14 mouse cellular contexts compared by ENCODE assay signal in the genomic region with DNA sequence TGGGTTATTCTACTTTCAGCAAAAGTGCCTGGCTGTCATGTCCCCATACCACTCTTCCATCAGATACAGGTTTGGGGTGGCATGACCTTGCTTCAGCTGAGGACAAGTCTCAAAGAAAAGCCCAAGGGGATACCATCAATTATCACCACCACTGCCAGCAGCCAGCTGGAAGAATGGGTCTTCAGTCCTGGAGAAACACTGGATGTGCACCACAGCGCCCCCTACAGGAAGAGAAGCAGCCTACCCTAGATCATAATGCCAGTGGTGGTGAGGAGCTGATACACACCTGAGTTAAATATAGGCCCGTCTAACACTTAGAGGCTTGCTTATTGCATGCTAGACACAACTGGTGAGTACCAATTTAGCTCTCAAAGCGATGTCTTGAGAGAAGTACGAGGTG. TPM values are rescaled to one million over a fixed set of nuclear protein-coding genes. Genes with fewer than 3 reads are reported as not detected.
DNase-seq lines count a peak whose midpoint lies in the region; ATAC-seq and TF ChIP-seq lines count a peak whose summit lies in the region.
"Had no signal": no experiment of that assay in that cellular context is flagged by ENCODE, and none has a peak within 500 bp of the region (broad histone marks: within the 10 kb centered on the region; RNA-seq: fewer than 3 reads in every experiment).

No protein-coding gene starts in this region.

- H3K27me3 ChIP-seq in kidney, adult 2 months (replicated peaks; ENCODE audit: control insufficient read depth, insufficient read depth, low read length) = no peaks in the 10 kb centered on the region
- no peaks in the 10 kb centered on the region for H3K27me3 ChIP-seq in stomach, postnatal 0 days (ENCODE audit: control insufficient read depth, insufficient read depth, low read length)
- H3K27me3 ChIP-seq: limb, embryonic 15.5 days had no signal

- DNase-seq in kidney, adult 2 months = no peak
- no peak for DNase-seq in kidney, adult 9 months
- DNase-seq in thymus, postnatal 0 days (ENCODE audit: low spot score) = peak; percentile 18
- DNase-seq in thymus, adult 18-20 months = no peak
- peak; percentile 20 for DNase-seq in c-Kit-negative CD71-positive TER-119-positive erythroid progenitor cells, embryonic 14.5 days (ENCODE audit: low read depth, low spot score)
- no peak for DNase-seq in stomach, postnatal 0 days (ENCODE audit: low spot score)
- no peak for DNase-seq in cerebellum, postnatal 4 days (ENCODE audit: low spot score in 2 of 2)
- DNase-seq in urinary bladder, adult 18-20 months (ENCODE audit: low spot score in 2 of 2) = no peak
- DNase-seq: heart, postnatal 14 days; kidney, adult 18-20 months; layer of hippocampus, adult 9-11 months; spleen, adult 18-20 months had no signal

- no peaks in the 10 kb centered on the region for H3K4me1 ChIP-seq in kidney, adult 2 months (ENCODE audit: control insufficient read depth, insufficient read depth, low read length)
- H3K4me1 ChIP-seq in stomach, postnatal 0 days (replicated peaks; ENCODE audit: control insufficient read depth, insufficient read depth) = 0 out of 2 replicates have a peak, but pooled peaks cover 3% of the 10 kb centered on the region

- no peaks in the 10 kb centered on the region for H3K9me3 ChIP-seq in stomach, postnatal 0 days (ENCODE audit: control insufficient read depth, low read length)
- H3K9me3 ChIP-seq: limb, embryonic 15.5 days had no signal

- H3K27ac ChIP-seq in kidney, adult 2 months (ENCODE audit: insufficient read depth, low read depth, low read length) = no peak overlapping the region
- no peak overlapping the region for H3K27ac ChIP-seq in stomach, postnatal 0 days (replicated peaks)
- H3K27ac ChIP-seq: limb, embryonic 15.5 days had no signal

- 79% methylated on average over 4 of the region's 4 CpGs for WGBS in kidney, adult 2 months
- 66% methylated on average over 4 of the region's 4 CpGs for WGBS in stomach, postnatal 0 days

- no peaks in the 10 kb centered on the region for H3K36me3 ChIP-seq in kidney, adult 2 months (ENCODE audit: control insufficient read depth, insufficient read depth, low read length)
- H3K36me3 ChIP-seq in stomach, postnatal 0 days (ENCODE audit: control insufficient read depth, insufficient read depth, low read length) = no peaks in the 10 kb centered on the region
- H3K36me3 ChIP-seq: limb, embryonic 15.5 days; midbrain, embryonic 10.5 days had no signal

- no peak overlapping the region for H3K4me2 ChIP-seq in stomach, postnatal 0 days (replicated peaks; ENCODE audit: low read depth)
- H3K4me2 ChIP-seq: limb, embryonic 15.5 days had no signal

- ATAC-seq in stomach, postnatal 0 days (ENCODE audit: low FRiP score, low TSS enrichment) = no peak

- TF ChIP-seq CTCF in kidney, adult 2 months (conservative IDR thresholded peaks at IDR 0.05; ENCODE audit: insufficient read depth, insufficient read length, low read depth, low read length) = 0 out of 2 replicates have a peak, but pooled peaks have one; percentile 18
- TF ChIP-seq CTCF in stomach, postnatal 0 days (IDR thresholded peaks at IDR 0.05; ENCODE audit: low read depth) = peak; percentile 47; the same call in 1 of the 2 replicates

- H3K4me3 ChIP-seq in kidney, adult 2 months (ENCODE audit: insufficient read depth, low read depth, low read length) = no peak overlapping the region
- no peak overlapping the region for H3K4me3 ChIP-seq in stomach, postnatal 0 days (ENCODE audit: low read depth, low read length)
- H3K4me3 ChIP-seq: limb, embryonic 15.5 days; midbrain, embryonic 10.5 days had no signal

- H3K9ac ChIP-seq in stomach, postnatal 0 days (ENCODE audit: low read length) = no peak overlapping the region
- H3K9ac ChIP-seq: limb, embryonic 15.5 days had no signal

- TF ChIP-seq EP300 in stomach, postnatal 0 days (optimal IDR thresholded peaks at IDR 0.05) = no peak

- no peak for TF ChIP-seq POLR2A in kidney, adult 2 months (IDR thresholded peaks at IDR 0.05; ENCODE audit: low read depth, low read length)

RNA-seq across cellular contexts. Expression of gene Meltf, which starts 26.7 kb away (rescaled TPM):
- 0.11 and 0.14 TPM in 2 replicates for polyA plus RNA-seq in kidney, adult 2 months (2012; rRNA removed)
- polyA plus RNA-seq in thymus, postnatal 0 days (2015; fragmentation: Nextera tagmentation; extraction: Ambion mirVana) = 0.10 and 0.13 TPM in 2 replicates
- 0.06 TPM in 1 of 2 replicates, not detected in the other for polyA plus RNA-seq in stomach, postnatal 0 days (2015; fragmentation: Nextera tagmentation; extraction: Ambion mirVana)

RNA-seq across cellular contexts. Expression of gene Pigz, which starts 28.3 kb away (rescaled TPM):
- 2.0 and 2.2 TPM in 2 replicates for polyA plus RNA-seq in kidney, adult 2 months (2012; rRNA removed)
- polyA plus RNA-seq in thymus, postnatal 0 days (2015; fragmentation: Nextera tagmentation; extraction: Ambion mirVana) = 2.7 and 3.1 TPM in 2 replicates
- polyA plus RNA-seq in stomach, postnatal 0 days (2015; fragmentation: Nextera tagmentation; extraction: Ambion mirVana) = 1.4 and 1.7 TPM in 2 replicates

RNA-seq across cellular contexts. Expression of gene 0610012G03Rik, which starts 43.0 kb away (rescaled TPM):
- polyA plus RNA-seq in kidney, adult 2 months (2012; rRNA removed) = 96.7 and 122 TPM in 2 replicates
- polyA plus RNA-seq in thymus, postnatal 0 days (2015; fragmentation: Nextera tagmentation; extraction: Ambion mirVana) = 92.1 and 95.1 TPM in 2 replicates
- polyA plus RNA-seq in stomach, postnatal 0 days (2015; fragmentation: Nextera tagmentation; extraction: Ambion mirVana) = 109 and 112 TPM in 2 replicates

RNA-seq across cellular contexts. Expression of gene Ncbp2, which starts 43.0 kb away (rescaled TPM):
- 10.9 and 28.9 TPM in 2 replicates for polyA plus RNA-seq in kidney, adult 2 months (2012; rRNA removed)
- polyA plus RNA-seq in thymus, postnatal 0 days (2015; fragmentation: Nextera tagmentation; extraction: Ambion mirVana) = 80.6 and 93.3 TPM in 2 replicates
- 50.9 and 52.3 TPM in 2 replicates for polyA plus RNA-seq in stomach, postnatal 0 days (2015; fragmentation: Nextera tagmentation; extraction: Ambion mirVana)

Comparison
In these comparisons a context has a peak if more than half of its experiments do, and no peak if none do; other contexts are left out.
1. DNase-seq: peak in thymus, postnatal 0 days (single experiment) and c-Kit-negative CD71-positive TER-119-positive erythroid progenitor cells, embryonic 14.5 days (single experiment); none in kidney, adult 2 months (single experiment), kidney, adult 9 months (single experiment), thymus, adult 18-20 months (0 of 2), stomach, postnatal 0 days (single experiment), cerebellum, postnatal 4 days (0 of 2) and urinary bladder, adult 18-20 months (0 of 2).